Comparison of ENCODE assay signal across 11 mouse cellular contexts in genomic region chr12:15852781-15853180, GRCm38 (mm10). TPM values are rescaled to one million over a fixed set of nuclear protein-coding genes. Genes with fewer than 3 reads are reported as not detected.
DNase-seq lines count a peak whose midpoint lies in the region; ATAC-seq and TF ChIP-seq lines count a peak whose summit lies in the region.
"Had no signal": no experiment of that assay in that cellular context is flagged by ENCODE, and none has a peak within 500 bp of the region (broad histone marks: within the 10 kb centered on the region; RNA-seq: fewer than 3 reads in every experiment).

No protein-coding gene starts in this region.

- DNase-seq in kidney, postnatal 0 days (ENCODE audit: low spot score), result peak; percentile 57
- DNase-seq in kidney, postnatal 14 days, result no peak
- DNase-seq in ES-E14 (ENCODE audit: low read depth, low spot score), result peak; percentile 15
- peak; percentile 26 for DNase-seq in brain, embryonic 14.5 days (ENCODE audit: low read depth)
- peak; percentile 59 for DNase-seq in lung, postnatal 25 days (ENCODE audit: low spot score)
- DNase-seq: heart, postnatal 36 days had no signal

- in situ Hi-C loops in ES-E14 (cut with MboI; ENCODE audit: low sequenced_read_pairs in 2 of 2, unreplicated experiment in 2 of 2), result no loop called here

- TF ChIP-seq CTCF in kidney, postnatal 0 days (IDR thresholded peaks at IDR 0.05; ENCODE audit: low read depth), result no peak
- no peak for TF ChIP-seq CTCF in brain, embryonic 14.5 days (IDR thresholded peaks at IDR 0.05; ENCODE audit: borderline replicate concordance, extremely low read depth, insufficient read depth, insufficient read length)

- no peaks in the 10 kb centered on the region for H3K9me3 ChIP-seq in kidney, postnatal 0 days (replicated peaks; ENCODE audit: low read length)
- no peaks in the 10 kb centered on the region for H3K9me3 ChIP-seq in ES-E14 (ENCODE audit: control insufficient read depth, insufficient read depth, low read depth, low read length)
- no peaks in the 10 kb centered on the region for H3K9me3 ChIP-seq in hindbrain, embryonic 12.5 days (replicated peaks)

- 37% methylated on average over 4 of the region's 4 CpGs for WGBS in kidney, postnatal 0 days
- WGBS in hindbrain, embryonic 12.5 days, result 33% methylated on average over 4 of the region's 4 CpGs

- no peak overlapping the region for H3K4me2 ChIP-seq in kidney, postnatal 0 days (ENCODE audit: low read length)
- H3K4me2 ChIP-seq in hindbrain, embryonic 12.5 days (replicated peaks), result no peak overlapping the region

- no peak for TF ChIP-seq POLR2A in brain, embryonic 14.5 days (IDR thresholded peaks at IDR 0.05; ENCODE audit: borderline replicate concordance, extremely low read depth, insufficient read depth, insufficient read length, poor library complexity, severe bottlenecking)

- H3K4me3 ChIP-seq in kidney, postnatal 0 days (replicated peaks; ENCODE audit: low read depth, low read length), result no peak overlapping the region
- no peak overlapping the region for H3K4me3 ChIP-seq in ES-E14 (ENCODE audit: insufficient read depth in 1 of 2, low read depth in 1 of 2, low read length in 2 of 2, poor library complexity in 1 of 2, severe bottlenecking in 1 of 2)
- no peak overlapping the region for H3K4me3 ChIP-seq in hindbrain, embryonic 12.5 days
- H3K4me3 ChIP-seq: layer of hippocampus, adult 2 months had no signal

- H3K9ac ChIP-seq in kidney, postnatal 0 days (ENCODE audit: low read depth, low read length), result no peak overlapping the region
- no peak overlapping the region for H3K9ac ChIP-seq in ES-E14 (ENCODE audit: insufficient read depth, low read depth, low read length, poor library complexity, severe bottlenecking)
- no peak overlapping the region for H3K9ac ChIP-seq in hindbrain, embryonic 12.5 days

- no peak for ATAC-seq in kidney, postnatal 0 days (replicated peaks; ENCODE audit: low FRiP score, low read depth)
- ATAC-seq in hindbrain, embryonic 12.5 days (ENCODE audit: low FRiP score), result no peak
- ATAC-seq in megakaryocyte-erythroid progenitor cell, adult 5-6 weeks (replicated peaks; ENCODE audit: low FRiP score, low TSS enrichment, poor library complexity, severe bottlenecking), result no peak
- ATAC-seq: forebrain, embryonic 14.5 days had no signal

- no peaks in the 10 kb centered on the region for H3K27me3 ChIP-seq in kidney, postnatal 0 days (ENCODE audit: insufficient read depth, low read length)
- H3K27me3 ChIP-seq in hindbrain, embryonic 12.5 days, result no peaks in the 10 kb centered on the region

- no peaks in the 10 kb centered on the region for H3K36me3 ChIP-seq in kidney, postnatal 0 days (ENCODE audit: insufficient read depth, low read length)
- H3K36me3 ChIP-seq in ES-E14 (ENCODE audit: control insufficient read depth, insufficient read depth, low read length, poor library complexity, severe bottlenecking), result no peaks in the 10 kb centered on the region
- H3K36me3 ChIP-seq in hindbrain, embryonic 12.5 days, result no peaks in the 10 kb centered on the region

- no peak overlapping the region for H3K27ac ChIP-seq in kidney, postnatal 0 days
- no peak overlapping the region for H3K27ac ChIP-seq in ES-E14 (ENCODE audit: insufficient read depth, low read depth, low read length, poor library complexity, severe bottlenecking)
- no peak overlapping the region for H3K27ac ChIP-seq in hindbrain, embryonic 12.5 days
- H3K27ac ChIP-seq: layer of hippocampus, adult 2 months; macrophage had no signal

- 0 out of 2 replicates have a peak, but pooled peaks cover 3% of the 10 kb centered on the region for H3K4me1 ChIP-seq in kidney, postnatal 0 days (replicated peaks; ENCODE audit: insufficient read depth, low read length)
- no peaks in the 10 kb centered on the region for H3K4me1 ChIP-seq in ES-E14 (ENCODE audit: control insufficient read depth in 2 of 2, insufficient read depth in 2 of 2, low read length in 2 of 2, poor library complexity in 1 of 2)
- peaks cover 5% of the 10 kb centered on the region for H3K4me1 ChIP-seq in hindbrain, embryonic 12.5 days

TF ChIP-seq in ES-E14, 5 proteins besides CTCF, POLR2A, EP300 and RAD21:
- TF ChIP-seq CHD2 (IDR thresholded peaks at IDR 0.05; ENCODE audit: low read depth, low read length) (no peak), HCFC1 (IDR thresholded peaks at IDR 0.05; ENCODE audit: borderline replicate concordance, insufficient read depth, low read length) (no peak), ZNF384 (IDR thresholded peaks at IDR 0.05; ENCODE audit: low read depth, low read length) (no peak), MAFK (IDR thresholded peaks at IDR 0.05; ENCODE audit: insufficient read depth, low read depth, low read length) (no peak), ZC3H11A (IDR thresholded peaks at IDR 0.05; ENCODE audit: borderline replicate concordance, low read depth, low read length) (no peak)

RNA-seq across cellular contexts. Expression of gene Trib2, which starts 36.1 kb away (rescaled TPM):
- polyA plus RNA-seq in kidney, postnatal 0 days (2015; fragmentation: Nextera tagmentation; extraction: Ambion mirVana), result 51.4 and 53.0 TPM in 2 replicates
- 3.2 and 5.1 TPM in 2 replicates for total RNA-seq in ES-E14 (2012; rRNA removed)
- 84.3 and 113 TPM in 2 replicates for polyA plus RNA-seq in brain, embryonic 14.5 days (2012; rRNA removed)
- 107 and 117 TPM in 2 replicates for polyA plus RNA-seq in hindbrain, embryonic 12.5 days (2016; fragmentation: Nextera tagmentation; extraction: Ambion mirVana)
- total RNA-seq in megakaryocyte-erythroid progenitor cell, adult 5-6 weeks (2014; fragmentation: Nextera tagmentation), result 55.7 and 71.0 TPM in 2 replicates
- 55.4 and 84.4 TPM in 2 replicates for total RNA-seq in megakaryocyte-erythroid progenitor cell, adult 5-6 weeks (2017)
